Mouse (Mus musculus): ENCODE measurements around the gene Fam189a1.

Fam189a1 gene

DNA sequence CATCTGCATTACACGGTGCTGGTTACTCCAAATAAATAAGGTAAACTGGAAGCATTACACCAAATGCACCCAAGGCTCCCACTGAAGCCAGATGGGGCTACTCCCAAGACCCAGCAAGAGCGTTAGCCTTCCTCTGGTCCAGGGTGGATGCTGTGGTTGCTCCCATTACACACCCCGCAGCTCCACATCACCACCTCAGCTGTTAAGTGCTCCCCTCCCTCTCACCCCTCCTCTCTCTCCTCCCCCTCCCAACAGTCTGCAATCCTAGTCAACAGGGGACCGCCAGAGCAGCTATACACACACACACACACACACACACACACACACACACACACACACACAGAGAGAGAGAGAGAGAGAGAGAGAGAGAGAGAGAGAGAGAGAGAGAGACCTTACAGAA lies 109.7 kb downstream of the Fam189a1 start:
- in situ Hi-C loops (cut with MboI, MseI) = no loop called here

DNA sequence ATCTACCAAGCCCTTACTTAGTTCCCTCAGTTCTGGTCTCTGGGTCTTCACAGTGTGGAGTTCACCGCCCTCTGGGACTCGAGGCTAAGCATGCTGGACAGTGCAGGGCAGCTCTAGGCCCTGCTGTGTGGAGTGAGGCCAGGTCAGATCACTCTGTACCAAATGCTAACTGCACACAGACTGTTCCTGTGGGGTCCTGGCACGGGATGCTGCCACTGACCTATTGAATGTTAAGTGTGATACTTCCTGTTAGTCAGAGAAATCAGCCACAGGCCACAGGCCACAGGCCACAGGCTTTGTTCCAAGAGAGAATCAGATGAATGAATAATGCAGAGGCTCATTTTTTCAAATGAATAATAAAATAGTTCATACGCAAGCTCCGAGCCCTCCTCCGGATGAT lies 112.1 kb downstream of the Fam189a1 start:
- in situ Hi-C loops (cut with MboI, MseI) = no loop called here

DNA sequence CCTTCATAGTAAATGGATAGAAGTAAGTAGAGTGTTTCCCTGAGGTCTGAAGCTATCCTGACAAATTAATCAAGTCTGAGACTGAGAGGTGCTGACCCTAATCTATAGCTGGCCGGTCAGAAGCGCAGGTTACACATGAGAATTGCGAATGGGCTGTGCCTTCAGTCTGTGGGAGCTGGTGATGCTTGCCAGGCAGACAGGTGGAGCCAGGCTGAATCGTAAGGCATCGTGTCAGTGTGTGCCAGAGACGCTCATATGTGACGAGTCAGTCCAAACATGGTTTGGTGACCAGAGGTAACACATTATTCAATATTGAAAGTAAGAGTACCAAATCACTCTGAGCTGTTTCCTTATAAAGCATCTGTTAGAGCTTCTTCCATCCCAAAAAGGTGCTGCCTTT lies 115.3 kb downstream of the Fam189a1 start:
- in situ Hi-C loops (cut with MboI, MseI) = no loop called here

- in situ Hi-C loops (cut with MboI, MseI) = no loop called here
Observed at GRCm38 (mm10) chr7:65031741-65032140, 124.6 kb downstream of the Fam189a1 start.

- in situ Hi-C loops (cut with MboI, MseI) = no loop called here
Observed at GRCm38 (mm10) chr7:65031195-65031594, 125.2 kb downstream of the Fam189a1 start.

GRCm38 (mm10) chr7:65029985-65030384 lies 126.4 kb downstream of the Fam189a1 start:
- in situ Hi-C loops (cut with MboI, MseI) = no loop called here

DNA sequence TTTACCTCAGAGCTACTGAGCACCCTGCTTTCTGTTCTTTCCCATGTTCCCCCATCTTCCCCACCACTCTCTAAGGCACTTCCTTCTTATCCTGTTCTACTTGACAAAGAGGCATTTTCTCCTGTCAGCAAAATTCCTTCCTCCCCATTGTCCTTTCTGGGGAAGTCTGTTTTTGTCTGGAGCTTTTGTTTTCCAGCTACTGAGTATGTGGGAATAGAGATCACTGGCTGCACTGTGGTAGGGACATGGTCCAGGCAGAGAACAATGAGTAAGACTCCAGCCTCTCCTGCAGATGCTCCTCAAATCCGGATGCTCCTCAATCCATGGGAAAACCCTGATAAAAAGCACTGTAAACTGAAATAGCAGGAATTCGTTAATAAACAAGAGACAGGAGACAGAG lies 135.1 kb downstream of the Fam189a1 start:
- in situ Hi-C loops (cut with MboI, MseI) = no loop called here

- in situ Hi-C loops (cut with MboI, MseI) = no loop called here
Observed at GRCm38 (mm10) chr7:65018036-65018679, 138.2 kb downstream of the Fam189a1 start.

DNA sequence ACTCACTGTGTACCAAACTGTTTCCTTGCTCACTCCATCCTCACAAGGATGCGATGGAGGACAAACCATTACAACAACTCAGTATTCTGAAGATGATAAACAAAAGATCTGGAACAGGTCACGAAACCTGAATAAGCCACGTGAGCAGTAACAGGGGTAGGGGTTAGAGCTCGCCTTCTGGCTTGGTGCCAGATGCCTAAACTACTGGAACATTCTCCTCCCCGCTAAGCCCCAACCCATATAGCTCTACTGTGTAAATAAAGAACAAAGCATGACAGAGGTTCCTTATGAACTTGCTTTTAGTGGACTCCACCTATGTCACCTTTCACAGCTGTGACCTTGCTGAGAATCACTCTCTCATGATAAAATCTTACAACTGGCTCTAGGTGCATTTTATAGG lies 139.0 kb downstream of the Fam189a1 start:
- in situ Hi-C loops (cut with MboI, MseI) = no loop called here

DNA sequence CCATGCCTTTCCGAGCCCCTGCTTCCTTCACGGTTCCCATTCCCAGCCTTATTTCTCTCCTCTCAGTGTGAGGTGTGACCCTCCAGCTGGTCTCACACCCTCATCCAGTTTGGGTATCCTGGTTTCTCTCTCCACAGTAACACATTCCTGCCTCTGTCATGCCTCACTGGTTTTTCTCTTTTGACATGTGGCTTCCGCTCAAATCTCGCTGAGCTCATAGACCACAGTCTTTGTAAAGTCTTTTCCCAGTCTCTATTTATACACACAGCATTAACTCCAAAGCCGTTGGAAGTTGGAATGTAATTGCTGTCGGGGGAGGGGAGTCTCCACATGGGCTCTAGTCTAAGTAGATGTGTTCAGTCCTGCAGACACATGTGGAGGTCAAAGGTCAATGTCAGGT lies 145.2 kb downstream of the Fam189a1 start:
- in situ Hi-C loops (cut with MboI, MseI) = no loop called here

DNA sequence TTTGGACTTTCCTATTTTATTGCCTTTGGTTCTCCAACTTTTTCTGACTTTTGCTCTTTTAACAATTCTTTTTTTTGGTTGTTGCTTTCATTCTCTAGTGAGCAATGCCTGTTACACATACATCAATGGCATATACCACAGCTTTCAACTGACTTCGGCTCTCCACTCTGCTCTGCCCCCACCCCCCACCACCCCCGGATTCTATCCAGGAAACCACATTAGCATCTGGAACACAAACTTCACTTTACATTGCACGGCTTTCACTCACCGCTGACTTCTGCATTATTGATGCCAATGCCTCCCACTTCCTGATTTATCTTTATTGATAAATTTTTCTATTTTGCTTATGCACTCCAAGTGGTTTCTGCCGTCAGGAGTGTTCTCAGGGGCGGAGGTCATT lies 146.1 kb downstream of the Fam189a1 start:
- in situ Hi-C loops (cut with MboI, MseI) = no loop called here

GRCm38 (mm10) chr7:65005731-65006130 lies 150.6 kb downstream of the Fam189a1 start:
- in situ Hi-C loops (cut with MboI, MseI) = no loop called here

- in situ Hi-C loops (cut with MboI, MseI) = no loop called here
Observed at GRCm38 (mm10) chr7:64999718-65000214, 156.6 kb downstream of the Fam189a1 start.

DNA sequence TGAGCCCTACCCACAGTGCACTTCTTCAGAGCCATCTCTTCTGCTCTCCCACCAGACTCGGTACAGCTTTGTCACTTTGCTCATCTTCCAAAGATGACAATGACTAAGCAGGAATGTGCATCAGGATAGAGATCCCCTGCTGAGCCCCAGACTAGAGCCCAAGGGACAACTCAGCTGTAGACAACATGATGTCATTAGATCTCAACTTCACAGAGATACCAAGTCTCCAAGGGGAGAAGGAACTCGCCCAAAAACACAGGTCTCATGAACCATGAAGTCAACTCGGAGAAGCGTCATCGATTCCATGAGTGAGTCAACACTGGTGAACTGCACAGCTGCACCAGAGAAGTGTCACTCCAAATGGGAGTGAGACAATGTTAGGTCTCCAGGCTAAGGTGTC lies 158.6 kb downstream of the Fam189a1 start:
- in situ Hi-C loops (cut with MboI, MseI) = no loop called here

- in situ Hi-C loops (cut with MboI, MseI) = no loop called here
Observed at GRCm38 (mm10) chr7:64995946-64996444, 160.4 kb downstream of the Fam189a1 start.

DNA sequence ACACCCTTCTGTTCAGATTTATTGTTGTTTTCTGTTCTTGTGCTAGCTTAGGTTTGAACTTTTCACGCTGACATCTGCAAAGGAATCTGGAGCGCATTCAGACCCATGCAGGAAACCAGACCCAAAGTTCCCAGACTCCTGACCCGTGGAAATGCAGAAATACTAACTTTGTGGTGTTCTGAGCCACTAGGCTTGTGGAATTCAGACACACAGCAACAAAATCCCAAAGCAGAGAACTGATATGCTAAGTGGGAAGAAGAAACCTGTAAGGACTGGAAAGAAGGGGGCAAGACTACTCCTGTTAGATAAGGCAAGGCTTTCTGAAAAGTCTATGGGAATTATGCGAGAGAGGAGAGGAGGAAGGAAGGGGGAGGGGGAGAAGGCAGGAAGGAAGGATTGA lies 167.0 kb downstream of the Fam189a1 start:
- in situ Hi-C loops (cut with MboI, MseI) = no loop called here

GRCm38 (mm10) chr7:64988015-64988414 lies 168.4 kb downstream of the Fam189a1 start:
- in situ Hi-C loops (cut with MboI, MseI) = no loop called here

DNA sequence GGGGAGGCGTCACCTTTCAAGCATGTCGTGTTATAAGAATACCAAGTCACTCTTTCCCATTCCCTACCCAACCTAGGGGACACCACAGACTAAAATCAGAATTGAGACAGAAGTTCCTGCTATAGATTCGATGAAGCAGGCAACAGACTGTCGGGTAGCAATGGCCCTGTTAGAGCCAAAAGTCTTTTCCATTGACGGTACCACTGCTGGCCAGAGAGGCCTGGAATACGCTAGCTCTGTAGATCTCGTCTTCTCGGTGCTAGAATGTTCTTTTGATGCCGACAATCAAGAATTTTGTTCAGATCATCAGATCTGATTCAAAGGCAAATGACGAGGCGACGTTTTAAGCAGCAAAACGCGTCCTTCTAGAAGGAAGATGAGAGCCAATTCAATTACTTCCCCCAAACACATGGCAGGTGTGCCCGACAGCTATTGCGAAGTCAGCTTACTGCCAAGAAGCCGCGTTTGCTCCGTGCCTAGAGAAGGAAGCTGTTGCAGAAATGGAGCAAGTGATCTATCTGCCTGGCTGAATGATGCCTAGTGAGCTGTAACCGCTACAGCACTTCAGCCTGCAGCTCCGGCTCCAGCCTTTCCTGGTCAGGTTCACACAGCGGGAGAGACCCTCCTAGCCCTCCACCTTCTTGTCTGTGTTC lies 171.8 kb downstream of the Fam189a1 start:
- in situ Hi-C loops (cut with MboI, MseI) = no loop called here

DNA sequence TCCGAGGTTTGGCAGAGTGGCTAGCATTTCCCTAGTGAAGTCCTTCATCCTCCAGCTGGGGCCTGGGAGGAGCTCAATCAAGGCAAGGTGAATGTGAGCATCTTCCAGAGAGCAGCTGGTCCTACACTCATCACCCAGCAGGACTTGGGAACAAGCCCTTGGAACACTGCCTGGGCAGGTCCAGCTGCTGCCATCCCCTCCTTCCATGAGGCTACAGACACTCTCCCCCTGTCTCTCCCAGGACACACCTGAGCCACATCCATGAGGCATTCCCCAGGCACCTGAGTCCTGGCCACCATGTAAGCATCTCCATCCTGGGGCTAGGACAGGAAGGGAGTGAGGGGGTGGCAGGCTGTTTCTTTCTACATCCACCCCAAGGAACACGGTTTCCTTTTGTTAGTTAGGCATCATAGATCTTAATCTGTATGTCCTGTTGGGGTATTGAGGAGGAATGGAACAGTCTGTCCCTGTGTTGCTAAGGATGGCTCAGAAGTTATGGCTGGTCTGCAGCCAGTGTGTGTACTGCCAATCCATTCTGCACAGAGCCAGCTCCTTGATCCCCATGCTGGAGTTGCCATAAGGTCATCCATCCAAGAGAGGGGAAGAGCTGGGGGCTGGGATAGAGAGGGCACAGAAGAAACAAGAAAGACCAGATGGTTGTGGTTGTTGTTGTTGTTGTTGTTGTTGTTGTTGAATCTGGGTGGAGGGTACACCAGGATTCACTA lies 174.7 kb downstream of the Fam189a1 start:
- in situ Hi-C loops (cut with MboI, MseI) = no loop called here

DNA sequence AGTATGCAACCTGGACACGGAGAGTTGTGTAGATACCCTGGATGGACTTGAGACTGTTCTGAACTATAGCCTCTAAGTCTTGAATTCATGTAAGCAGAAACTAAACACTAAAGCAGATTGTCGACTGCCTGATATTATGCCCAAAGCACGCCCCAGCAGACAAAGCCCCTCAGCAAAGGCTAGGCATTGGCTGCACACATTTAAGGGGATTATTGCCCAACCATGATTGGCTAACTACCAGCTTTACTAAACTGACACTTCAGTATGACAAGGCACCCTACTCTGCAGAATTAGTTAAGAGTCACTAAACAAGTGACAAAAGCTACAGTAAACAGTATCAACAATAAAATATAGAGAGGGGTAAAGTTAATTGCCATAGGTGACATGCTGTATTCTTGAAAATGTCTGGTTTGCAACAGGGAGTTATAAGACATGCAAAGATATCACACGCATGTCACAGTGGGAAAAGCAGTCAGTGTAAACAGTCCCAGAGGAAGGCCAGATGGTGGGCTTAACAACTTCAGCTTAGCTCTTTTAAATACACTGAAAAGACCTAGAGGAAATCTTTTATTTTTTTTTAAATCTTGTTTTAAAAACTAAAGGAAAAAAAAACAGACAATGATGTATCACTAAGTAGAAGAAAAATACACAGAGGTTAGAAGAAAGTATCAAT lies 182.6 kb downstream of the Fam189a1 start:
- in situ Hi-C loops (cut with MboI, MseI) = no loop called here

DNA sequence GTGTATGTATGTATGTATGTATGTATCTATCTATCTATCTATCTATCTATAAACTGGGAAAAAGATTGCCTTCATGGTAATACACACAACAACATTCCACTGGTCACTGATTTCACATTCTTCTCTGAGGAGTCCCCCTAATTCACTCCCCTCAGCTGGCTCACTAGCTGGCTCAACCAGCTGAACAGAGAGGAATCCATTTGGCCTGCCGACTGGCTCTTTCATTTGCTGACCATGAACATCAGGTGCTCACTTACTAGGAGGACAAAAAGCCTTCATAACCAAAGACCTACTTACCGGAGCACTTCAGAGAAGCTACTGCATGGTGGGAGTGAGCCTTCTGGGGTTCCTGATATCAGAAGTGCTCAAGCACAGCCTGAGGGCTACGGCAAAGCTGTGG lies 194.2 kb downstream of the Fam189a1 start:
- in situ Hi-C loops (cut with MboI, MseI) = no loop called here

DNA sequence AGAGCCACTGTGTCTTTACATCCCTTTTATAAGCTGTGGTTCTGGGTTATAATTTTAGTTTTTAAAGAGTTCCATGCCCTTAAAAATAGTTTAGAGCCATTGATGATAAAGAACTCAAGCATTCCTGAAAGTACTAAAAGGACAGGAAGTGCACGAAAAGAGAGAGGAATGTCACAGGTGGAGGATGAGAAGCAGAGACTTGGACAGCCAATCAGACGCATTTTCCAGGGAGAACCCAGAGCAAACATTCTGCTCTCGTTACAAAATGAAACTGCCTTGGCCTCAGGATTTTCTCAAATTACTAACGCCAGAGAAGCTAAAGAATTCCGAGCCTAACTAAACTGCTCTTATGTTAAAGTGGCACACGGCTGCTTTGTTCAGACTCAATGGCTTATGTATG lies 197.3 kb downstream of the Fam189a1 start:
- in situ Hi-C loops (cut with MboI, MseI) = no loop called here

Data from T-helper 1 cell (primary cell).